Mouse (Mus musculus) cerebellum, adult 2 months (tissue): ENCODE measurements around the gene Isyna1.

Experiments
- CTCF ChIP-seq: fragments of 200-500 bp; IDR thresholded peaks from 2 replicates; pipeline ENCODE4 v1.5.1; 2011; ENCODE audit warnings: low read depth, mild to moderate bottlenecking, control low read depth, low read length, moderate library complexity, borderline replicate concordance; ENCODE audit not compliant: insufficient read depth
- POLR2A ChIP-seq: fragments of 200-500 bp; IDR thresholded peaks from 2 replicates; pipeline ENCODE4 v1.6.1; 2011; ENCODE audit warnings: low read length, control low read depth, borderline replicate concordance; ENCODE audit not compliant: insufficient read depth

DNA sequence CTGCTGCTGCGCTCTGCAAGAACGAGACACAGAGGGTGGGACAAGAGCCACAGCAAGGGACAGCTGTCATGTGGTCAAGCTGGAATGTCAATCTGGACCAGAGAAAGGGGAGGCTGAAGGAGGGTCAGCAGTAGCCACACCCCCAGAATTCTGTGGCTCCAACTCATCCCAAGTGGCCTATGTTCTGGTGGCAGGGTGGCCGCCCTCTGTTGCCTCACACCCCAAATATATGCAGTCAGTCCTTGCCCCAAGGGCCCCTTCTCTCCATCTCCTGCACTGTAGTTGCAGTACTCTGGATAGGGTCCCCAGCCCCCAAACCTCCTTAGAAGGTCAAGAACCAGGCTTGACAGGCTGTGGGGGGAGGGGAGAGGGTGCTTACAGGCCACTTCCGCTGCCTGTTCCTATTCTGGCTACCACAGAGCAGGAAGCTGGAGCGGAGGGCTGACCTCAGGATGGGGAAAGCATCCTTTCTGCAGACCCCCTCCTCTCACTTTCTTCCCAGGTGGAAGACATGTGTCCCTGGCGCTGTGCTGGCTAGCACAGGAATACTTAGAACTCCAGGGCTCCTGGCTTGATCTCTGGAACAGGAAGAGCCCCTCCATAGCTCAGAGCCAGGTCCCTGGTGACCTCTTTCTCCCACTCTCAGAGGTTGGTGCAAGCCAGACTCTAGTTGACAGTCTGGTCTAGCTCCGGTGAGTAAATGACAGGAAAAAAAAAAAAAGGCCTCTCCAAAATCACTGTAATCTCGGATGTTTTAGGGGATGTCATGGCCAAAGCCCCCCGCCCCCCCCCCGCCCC lies 6.5 kb downstream of the Isyna1 start:
- TF ChIP-seq CTCF: no peak
- no peak for TF ChIP-seq POLR2A
